Mouse (Mus musculus): ENCODE measurements at regions not wholly inside any gene's neighbourhood (a gene's known extent, or its start where the extent isn't known, plus 50 kb on each side); places are given as distances from the start of the nearest gene placed in this dataset.

GRCm38 (mm10) chr2:33957754-33958153 is 70.0 kb upstream of the Mvb12b start:
- DNase-seq (ENCODE audit: extremely low spot score, low read depth, low spot score), result peak; percentile 41

DNA sequence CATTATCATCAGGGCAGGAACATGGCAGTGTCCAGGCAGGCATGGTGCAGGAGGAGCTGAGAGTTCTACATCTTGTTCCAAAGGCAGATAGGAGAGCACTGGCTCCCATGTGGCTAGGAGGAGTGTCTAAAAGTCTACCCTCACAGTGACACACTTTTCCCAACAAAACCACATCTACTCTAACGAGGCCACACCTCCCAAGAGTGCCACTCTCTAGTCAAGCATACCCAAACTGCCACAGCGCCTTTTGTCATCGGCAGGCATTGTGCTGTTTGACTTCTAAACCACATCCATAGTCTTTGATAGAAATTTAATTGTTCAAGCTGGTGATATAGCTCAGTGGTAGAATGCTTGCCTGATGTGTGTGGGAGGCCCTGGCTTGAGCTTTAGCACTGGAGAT is 56.6 kb upstream of the Mvb12b start:
- DNase-seq (ENCODE audit: extremely low spot score, low read depth, low spot score), result no peak

- DNase-seq (ENCODE audit: extremely low spot score, low read depth, low spot score), result no peak
Observed at GRCm38 (mm10) chr2:33942085-33942484, 54.3 kb upstream of the Mvb12b start.

GRCm38 (mm10) chr2:33941316-33941715 is 53.6 kb upstream of the Mvb12b start:
- no peak for DNase-seq (ENCODE audit: extremely low spot score, low read depth, low spot score)

DNA sequence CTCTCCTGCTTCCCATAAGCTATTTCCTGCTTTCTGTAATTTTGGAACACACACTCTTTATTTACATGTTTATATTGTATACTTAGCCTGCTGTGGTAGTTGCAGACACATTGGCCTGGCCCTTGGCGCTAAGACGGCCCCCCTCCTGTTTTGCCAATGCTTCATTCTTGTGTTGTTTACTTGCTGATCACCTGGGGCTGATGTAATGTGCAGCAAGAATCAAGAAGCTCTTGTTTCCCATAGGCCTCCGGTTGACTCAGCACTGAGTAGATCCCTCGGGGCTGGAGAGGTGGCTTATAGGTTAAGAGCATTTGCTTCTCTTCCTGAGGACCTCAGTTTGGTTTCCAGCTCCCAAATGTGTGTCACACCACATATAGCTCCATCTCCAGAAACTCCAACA is 52.1 kb upstream of the Mvb12b start:
- DNase-seq (ENCODE audit: extremely low spot score, low read depth, low spot score), result no peak

Data from hindlimb bud, embryonic 11.5 days (tissue).